8 mouse cellular contexts compared by ENCODE assay signal in genomic region chr1:97038548-97038947, GRCm38 (mm10).
DNase-seq lines count a peak whose midpoint lies in the region; ATAC-seq and TF ChIP-seq lines count a peak whose summit lies in the region.

No protein-coding gene starts in this region.

- H3K4me2 ChIP-seq in heart, postnatal 0 days (ENCODE audit: low read depth, low read length) = no peak overlapping the region

- 1% methylated on average over 2 of the region's 2 CpGs for whole genome bisulfite sequencing in heart, postnatal 0 days
- WGBS in thymus, adult 2 months = 2% methylated on average over 2 of the region's 2 CpGs

- H3K27ac ChIP-seq in heart, postnatal 0 days (ENCODE audit: low read depth) = no peak overlapping the region
- no peak overlapping the region for H3K27ac ChIP-seq in thymus, adult 2 months (ENCODE audit: control insufficient read depth, insufficient read depth, low read length)

- no peaks in the 10 kb centered on the region for H3K27me3 ChIP-seq in heart, postnatal 0 days (ENCODE audit: control insufficient read depth, insufficient read depth, low read length)
- no peaks in the 10 kb centered on the region for H3K27me3 ChIP-seq in thymus, adult 2 months (ENCODE audit: control insufficient read depth, insufficient read depth, low read length)

- peak; percentile 29 for DNase-seq in heart, postnatal 0 days (ENCODE audit: low spot score)
- no peak for DNase-seq in heart, postnatal 36 days
- DNase-seq in lung, postnatal 10 days = peak; percentile 13
- no peak for DNase-seq in lung, postnatal 25 days (ENCODE audit: low spot score)
- DNase-seq in ZHBTc4 (ENCODE audit: low read depth, low spot score) = peak; percentile 50
- peak; percentile 29 for DNase-seq in layer of hippocampus, adult 9-10 months (ENCODE audit: low spot score)
- no peak for DNase-seq in thymus, adult 2 months
- no peak for DNase-seq in adrenal gland, adult 2 months

- no peak for TF ChIP-seq EP300 in heart, postnatal 0 days (IDR thresholded peaks at IDR 0.05; ENCODE audit: low read depth)

- no peaks in the 10 kb centered on the region for H3K9me3 ChIP-seq in heart, postnatal 0 days (replicated peaks; ENCODE audit: control insufficient read depth, low read length)

- no peaks in the 10 kb centered on the region for H3K4me1 ChIP-seq in heart, postnatal 0 days (ENCODE audit: control insufficient read depth, insufficient read depth)
- no peaks in the 10 kb centered on the region for H3K4me1 ChIP-seq in thymus, adult 2 months (replicated peaks; ENCODE audit: control insufficient read depth, insufficient read depth, low read length)

- no peak overlapping the region for H3K4me3 ChIP-seq in heart, postnatal 0 days (ENCODE audit: low read depth, low read length)
- no peak overlapping the region for H3K4me3 ChIP-seq in thymus, adult 2 months (ENCODE audit: control insufficient read depth, insufficient read depth, low read length)

- TF ChIP-seq CTCF in heart, postnatal 0 days (IDR thresholded peaks at IDR 0.05; ENCODE audit: low read depth) = peak; percentile 57
- no peak for TF ChIP-seq CTCF in thymus, adult 2 months (IDR thresholded peaks at IDR 0.05; ENCODE audit: borderline replicate concordance, control insufficient read depth, extremely low read depth, insufficient read depth, low read length, poor library complexity)

- no peak overlapping the region for H3K9ac ChIP-seq in heart, postnatal 0 days (replicated peaks; ENCODE audit: low read depth, low read length)

- no peak for TF ChIP-seq POLR2A in thymus, adult 2 months (IDR thresholded peaks at IDR 0.05; ENCODE audit: control insufficient read depth, extremely low read depth, insufficient read depth, low read length, poor library complexity)

- intact Hi-C loops in heart, postnatal 36 days (cut with DNase I) = loop anchor here (5.0 kb wide), 1 partner anchor 649 kb away; no protein-coding TSS in a partner anchor

- no peaks in the 10 kb centered on the region for H3K36me3 ChIP-seq in heart, postnatal 0 days (replicated peaks; ENCODE audit: control insufficient read depth, insufficient read depth, low read length)
- no peaks in the 10 kb centered on the region for H3K36me3 ChIP-seq in thymus, adult 2 months (ENCODE audit: control insufficient read depth, insufficient read depth, low read length)

- no peak for ATAC-seq in heart, postnatal 0 days (ENCODE audit: insufficient read depth, low read depth)

Comparison
In these comparisons a context has a peak if more than half of its experiments do, and no peak if none do; other contexts are left out.
1. DNase-seq: peak in heart, postnatal 0 days (single experiment), lung, postnatal 10 days (single experiment), ZHBTc4 (single experiment) and layer of hippocampus, adult 9-10 months (single experiment); none in heart, postnatal 36 days (0 of 2), lung, postnatal 25 days (single experiment), thymus, adult 2 months (single experiment) and adrenal gland, adult 2 months (single experiment).